Mouse (Mus musculus): Measurements from ENCODE around the gene Nr1d1.

Gene Nr1d1

DNA sequence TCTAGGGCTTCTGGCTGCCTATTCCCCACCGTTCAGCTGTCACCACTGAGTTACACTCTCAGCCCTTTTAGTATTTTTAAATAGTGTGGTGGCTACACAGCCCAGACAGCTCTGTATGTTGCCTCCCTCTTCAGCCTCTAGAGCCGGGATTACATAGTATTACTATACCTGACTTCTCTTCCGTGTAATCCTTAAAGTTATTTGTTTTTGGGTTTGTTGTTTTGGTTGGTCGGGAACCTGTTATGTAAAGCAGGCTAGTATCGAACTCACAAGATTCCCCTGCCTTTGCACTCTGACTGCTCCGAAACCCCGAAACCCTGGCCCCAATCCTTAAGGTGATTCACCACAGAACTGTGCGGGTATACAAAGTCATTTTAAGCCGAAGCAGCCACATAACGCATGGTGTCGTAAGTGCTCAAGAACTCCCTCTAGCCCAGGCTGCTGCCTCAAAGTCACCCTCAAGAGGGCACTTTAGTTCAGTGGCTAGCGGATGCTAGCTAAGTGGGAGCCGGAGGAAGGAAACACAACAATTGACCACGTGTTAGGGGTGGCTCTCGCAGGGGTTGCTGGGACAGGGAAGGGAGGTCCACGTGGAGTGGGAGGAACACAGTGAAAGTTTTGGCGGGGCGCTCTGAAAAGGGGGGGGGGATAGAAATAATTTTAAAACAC, 13.6 kb upstream of the Nr1d1 start:
- DNase-seq (ENCODE audit: low read depth, low spot score), result peak; percentile 98

- DNase-seq (ENCODE audit: low read depth, low spot score), result no peak
These were observed 13.0 kb upstream of the Nr1d1 start for GRCm38 (mm10) chr11:98788139-98788538.

DNA sequence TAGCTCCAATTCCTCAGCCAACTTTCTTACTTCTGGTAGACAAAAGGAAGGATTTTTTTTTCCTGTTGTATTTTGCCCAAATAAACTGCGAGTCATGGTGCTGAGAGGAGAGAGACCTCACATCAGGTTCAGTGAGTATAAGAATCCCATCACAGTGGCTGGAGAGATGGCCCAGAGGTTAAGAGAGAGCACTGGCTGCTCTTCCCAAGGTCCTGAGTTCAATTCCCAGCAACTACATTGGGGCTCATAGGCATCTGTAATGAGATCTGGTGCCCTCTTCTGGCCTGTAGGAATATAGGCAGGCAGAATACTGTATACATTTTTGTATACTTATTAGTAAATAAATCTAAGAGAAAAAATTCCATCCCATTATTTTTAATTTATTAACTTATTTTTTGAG, 12.6 kb upstream of the Nr1d1 start:
- no peak for DNase-seq (ENCODE audit: low read depth, low spot score)

DNA sequence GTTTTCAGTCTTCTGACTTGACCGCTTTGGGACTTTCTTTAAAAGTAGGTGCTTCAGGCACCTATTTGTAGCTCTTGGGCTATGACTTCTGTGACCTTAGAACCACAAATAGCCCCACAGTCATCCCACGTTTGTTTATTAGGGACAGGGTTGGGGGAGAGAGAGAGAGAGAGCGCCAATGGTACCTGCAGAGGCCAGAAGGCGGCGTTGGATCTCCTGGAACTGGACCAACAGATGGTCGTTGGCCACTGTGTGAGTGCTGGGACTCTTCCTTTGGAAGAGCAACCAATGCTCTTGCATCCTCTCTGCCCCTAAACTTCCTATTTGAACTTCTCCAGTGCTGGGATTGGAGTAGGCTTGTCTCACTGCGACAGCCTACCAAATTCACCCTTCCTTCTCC, 12.1 kb upstream of the Nr1d1 start:
- no peak for DNase-seq (ENCODE audit: low read depth, low spot score)

DNA sequence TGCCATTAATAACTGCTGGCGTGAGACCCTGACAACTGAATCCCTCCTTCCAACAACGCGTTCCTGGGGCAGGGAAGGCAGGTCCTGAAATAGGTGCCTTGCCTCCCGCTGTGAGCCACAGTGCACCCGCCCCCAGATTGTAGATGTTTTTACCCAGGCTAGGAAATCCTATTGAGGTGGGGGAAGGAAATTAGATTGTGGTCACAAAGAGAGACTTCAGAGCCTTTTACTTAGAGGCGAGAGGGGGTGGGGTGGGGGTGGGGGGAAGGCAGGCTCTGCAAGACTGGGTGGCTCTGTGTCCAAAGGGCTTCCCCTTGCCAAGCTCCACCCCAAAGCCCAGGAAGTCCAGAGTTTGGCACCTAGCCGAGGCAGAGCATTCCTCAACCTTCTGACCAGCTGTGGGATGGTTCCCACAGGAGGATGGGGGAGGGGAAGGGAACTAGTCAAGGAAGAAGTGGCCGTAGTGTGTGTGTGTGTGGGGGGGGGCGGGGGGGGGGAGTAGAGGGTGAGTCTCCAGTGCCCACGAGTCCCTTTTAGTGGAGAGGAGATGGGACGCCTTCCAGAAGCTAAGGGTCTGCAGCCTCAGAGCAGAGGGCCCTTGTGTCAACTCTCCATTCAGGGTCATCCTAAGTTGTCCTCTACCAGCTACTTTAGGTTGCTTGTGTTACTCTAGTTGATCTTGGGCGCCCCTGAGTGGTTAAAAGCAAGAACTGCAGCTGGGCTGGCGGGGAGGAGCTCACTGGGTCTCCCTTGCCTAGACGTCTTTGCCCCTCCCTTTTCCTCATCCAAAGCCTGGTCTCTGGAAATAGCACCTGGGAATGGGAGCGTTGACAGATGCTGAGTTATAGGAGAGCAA, 11.5 kb upstream of the Nr1d1 start:
- peak; percentile 96 for DNase-seq (ENCODE audit: low read depth, low spot score)

DNA sequence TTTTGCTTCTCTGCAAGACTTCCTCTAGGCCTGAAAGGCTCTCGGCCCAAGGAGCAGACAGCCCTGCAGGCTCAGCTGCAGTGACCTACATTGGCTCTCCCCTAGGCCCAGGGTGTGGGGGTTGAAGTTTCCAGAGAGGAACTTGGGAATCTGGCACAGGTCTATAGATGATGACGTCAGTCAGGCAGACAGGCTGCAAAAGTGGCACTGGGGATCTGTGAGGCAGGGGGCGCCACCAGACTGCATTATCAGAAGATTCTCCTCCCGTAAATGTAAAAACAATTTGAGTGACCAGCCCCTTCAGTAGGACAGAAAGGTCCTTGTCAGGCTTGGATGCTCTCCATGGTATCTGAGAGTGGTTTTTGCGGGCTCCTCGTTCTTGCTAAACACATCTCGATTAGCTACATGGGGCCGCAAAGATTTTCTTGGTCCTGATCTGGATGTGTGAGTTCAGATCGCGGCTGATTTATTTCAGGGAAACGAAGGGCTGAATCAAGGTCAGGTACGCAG, 10.7 kb upstream of the Nr1d1 start:
- peak; percentile 95 for DNase-seq (ENCODE audit: low read depth, low spot score)

DNA sequence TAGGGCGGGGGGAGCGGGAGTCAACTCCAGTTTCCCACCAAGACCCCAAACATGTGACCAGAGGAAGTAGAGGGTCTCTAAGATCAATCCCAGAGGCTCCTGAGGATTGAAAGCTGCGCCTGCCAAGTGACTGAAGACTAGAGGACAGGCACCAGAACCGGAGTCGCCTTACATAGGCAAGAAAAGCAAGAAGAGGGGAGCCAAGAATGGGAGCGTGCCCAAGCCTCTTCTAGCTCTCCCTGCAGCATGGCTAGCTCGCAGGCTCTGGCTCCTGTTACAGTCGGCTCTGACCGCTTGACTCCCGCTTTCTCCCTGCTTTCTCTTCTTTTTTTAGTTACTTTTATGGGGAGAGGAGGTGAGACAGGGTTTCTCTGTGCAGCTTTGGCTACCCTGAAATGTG, 10.1 kb upstream of the Nr1d1 start:
- no peak for DNase-seq (ENCODE audit: low read depth, low spot score)

DNA sequence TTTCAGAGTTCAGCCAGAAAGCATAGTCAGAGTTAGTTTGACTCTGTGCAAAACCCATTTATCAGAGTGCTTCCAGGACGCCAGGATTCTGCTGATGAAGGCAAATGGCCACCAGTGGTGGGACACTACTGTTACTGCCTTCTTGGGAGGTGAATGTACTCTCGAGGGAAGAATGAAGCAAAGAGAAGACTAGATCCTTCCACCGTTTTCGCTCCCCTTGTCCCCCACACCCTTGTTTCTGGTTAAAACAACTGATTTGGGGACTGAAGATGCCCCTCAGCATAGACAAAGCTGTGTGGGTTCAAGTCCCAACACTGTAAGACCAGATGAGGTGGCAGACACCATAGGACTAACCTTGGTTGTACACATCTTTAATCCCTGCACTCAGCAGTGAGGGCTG, 9.0 kb upstream of the Nr1d1 start:
- no peak for DNase-seq (ENCODE audit: low read depth, low spot score)

GRCm38 (mm10) chr11:98783236-98783696, 8.1 kb upstream of the Nr1d1 start:
- DNase-seq (ENCODE audit: low read depth, low spot score), result peak; percentile 99

GRCm38 (mm10) chr11:98782651-98783235, 7.6 kb upstream of the Nr1d1 start:
- DNase-seq (ENCODE audit: low read depth, low spot score), result no peak

DNA sequence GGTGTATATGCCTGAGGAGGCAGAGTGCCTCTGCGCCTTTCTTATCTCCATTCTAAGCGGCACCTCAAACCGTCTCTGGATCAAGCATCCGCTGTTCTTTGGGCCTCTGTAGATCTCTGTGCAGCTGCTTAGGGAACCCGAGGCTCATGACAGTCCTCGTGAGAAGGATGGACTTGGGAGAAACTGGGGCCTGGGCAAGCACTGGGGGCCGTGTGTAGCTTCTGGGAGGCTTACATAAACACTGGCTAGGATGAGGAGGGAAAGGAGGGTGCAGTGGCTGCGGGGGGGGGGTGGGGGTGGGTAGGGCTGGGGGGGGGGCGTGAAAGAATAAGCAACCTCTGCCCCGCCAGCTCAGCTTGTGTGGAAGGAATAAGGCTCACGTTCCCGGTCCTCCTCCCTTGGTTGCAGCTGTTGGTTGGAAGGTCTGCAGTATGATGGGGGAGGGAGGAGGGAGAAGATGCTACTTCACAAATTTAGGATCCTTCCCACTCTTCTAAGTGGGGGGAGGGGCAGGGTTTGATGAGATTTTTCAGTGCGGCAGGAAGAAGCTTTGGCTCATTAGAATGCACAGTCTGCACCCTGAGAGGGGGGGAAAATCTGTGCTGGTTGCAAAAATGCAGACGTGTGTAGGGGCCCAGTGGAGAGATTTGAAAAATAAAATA, 6.8 kb upstream of the Nr1d1 start:
- peak; percentile 95 for DNase-seq (ENCODE audit: low read depth, low spot score)

GRCm38 (mm10) chr11:98777888-98778287, 2.8 kb upstream of the Nr1d1 start:
- no peak for DNase-seq (ENCODE audit: low read depth, low spot score)

- DNase-seq (ENCODE audit: low read depth, low spot score), result peak; percentile 56
These were observed 1.9 kb upstream of the Nr1d1 start for GRCm38 (mm10) chr11:98776843-98777590.

DNA sequence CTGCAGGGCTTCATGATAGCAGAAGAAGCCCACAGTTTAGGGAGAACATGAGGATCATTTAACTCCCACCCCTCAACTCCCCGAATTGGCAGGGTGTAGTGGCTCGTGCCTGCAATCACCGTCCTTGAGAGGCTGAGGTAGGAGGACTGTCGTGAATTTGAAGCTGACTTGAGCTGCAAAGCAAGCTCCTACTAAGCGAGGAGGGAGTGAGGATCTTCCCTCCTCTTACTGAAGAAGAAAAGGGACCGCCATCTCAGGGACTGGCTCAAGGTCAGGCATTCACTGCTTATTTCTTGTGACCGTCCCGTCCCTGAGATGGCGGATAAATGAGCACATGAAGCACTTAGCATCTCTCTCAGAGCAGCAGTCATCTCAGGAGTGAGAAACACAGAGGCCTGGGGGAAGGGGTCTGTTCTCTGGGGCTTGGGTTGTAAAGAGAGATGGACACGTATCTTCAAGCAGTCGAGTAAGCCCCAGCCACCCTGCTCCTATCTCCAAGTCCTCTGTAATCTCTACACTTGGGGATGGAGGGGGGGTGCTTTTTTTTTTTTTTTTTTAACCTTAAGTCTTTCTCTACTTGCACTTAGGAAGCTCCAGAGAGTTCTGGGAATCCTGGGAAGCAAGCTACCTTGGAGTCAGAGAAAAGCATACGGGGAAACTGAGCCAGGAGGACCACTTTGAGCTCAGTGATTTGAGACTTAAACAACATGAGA, 1.1 kb upstream of the Nr1d1 start:
- DNase-seq (ENCODE audit: low read depth, low spot score), result no peak

DNA sequence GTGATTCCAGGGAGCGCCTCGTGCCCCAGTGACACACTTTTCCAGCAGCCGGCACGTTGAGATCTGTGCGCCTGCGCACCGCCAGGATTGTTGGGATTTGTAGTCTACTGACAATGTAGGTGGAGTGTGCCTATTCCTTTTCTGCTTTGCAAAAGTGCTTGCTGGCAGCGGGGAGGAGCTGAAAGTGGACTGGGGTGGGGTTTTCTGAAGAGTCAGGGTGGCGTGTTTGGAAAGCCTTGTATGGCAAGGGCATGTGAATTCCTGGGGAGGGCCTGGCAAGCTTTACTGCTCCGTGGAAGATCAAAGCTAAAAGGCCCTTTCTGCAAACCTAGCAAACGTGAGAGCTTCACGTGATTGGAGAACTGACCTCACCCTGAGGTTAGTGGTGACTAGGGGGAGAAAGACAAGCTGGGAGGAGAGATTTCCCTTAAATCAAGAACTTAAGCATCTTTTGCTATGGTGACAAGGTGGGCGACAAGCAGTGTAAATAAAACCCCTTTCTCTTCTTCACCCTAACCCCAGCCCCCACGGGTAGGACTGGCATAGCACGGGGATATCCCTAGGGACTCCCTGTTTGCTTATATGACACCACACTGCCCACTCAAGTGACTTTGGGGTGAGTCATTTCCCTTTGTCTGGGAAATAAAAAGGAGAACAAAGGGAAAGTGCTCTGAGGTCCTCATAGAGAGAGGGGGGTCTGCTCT, 367 bp upstream of the Nr1d1 start:
- DNase-seq (ENCODE audit: low read depth, low spot score), result peak; percentile 99

DNA sequence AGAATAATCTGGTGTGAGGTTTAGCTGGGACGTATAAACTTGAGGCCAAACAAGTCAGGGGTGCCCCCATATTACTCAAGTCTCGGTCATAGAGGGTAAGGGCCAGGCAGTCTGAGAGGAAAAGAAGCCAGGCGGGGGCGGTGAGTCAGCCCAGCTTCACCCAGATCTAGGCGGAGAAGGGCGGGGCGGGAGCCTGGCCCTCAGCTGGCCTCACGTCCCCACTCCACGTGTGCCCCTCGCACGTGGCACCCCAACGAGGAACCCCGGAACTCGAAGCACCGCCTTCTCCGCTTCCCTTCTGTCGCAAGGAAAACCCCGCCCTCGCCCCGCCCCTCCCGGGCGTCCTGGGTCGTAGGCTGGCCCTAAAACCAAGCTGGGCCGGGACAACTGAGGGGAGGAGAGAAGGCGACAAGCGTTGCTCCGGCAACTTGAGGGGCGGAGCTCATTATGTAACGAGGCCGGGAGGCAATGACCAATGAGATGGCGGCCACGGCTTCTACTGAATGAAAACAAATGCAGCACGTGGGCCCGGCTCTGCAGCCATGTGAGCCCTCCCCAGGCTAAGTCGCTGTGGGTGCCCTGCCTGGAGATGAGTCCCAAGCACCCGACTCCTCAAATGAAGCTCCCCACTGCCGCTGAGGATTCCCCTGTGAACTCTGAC, 1.4 kb downstream of the Nr1d1 start:
- DNase-seq (ENCODE audit: low read depth, low spot score), result peak; percentile 100

GRCm38 (mm10) chr11:98772667-98773171, 2.4 kb downstream of the Nr1d1 start:
- DNase-seq (ENCODE audit: low read depth, low spot score), result peak; percentile 80

DNA sequence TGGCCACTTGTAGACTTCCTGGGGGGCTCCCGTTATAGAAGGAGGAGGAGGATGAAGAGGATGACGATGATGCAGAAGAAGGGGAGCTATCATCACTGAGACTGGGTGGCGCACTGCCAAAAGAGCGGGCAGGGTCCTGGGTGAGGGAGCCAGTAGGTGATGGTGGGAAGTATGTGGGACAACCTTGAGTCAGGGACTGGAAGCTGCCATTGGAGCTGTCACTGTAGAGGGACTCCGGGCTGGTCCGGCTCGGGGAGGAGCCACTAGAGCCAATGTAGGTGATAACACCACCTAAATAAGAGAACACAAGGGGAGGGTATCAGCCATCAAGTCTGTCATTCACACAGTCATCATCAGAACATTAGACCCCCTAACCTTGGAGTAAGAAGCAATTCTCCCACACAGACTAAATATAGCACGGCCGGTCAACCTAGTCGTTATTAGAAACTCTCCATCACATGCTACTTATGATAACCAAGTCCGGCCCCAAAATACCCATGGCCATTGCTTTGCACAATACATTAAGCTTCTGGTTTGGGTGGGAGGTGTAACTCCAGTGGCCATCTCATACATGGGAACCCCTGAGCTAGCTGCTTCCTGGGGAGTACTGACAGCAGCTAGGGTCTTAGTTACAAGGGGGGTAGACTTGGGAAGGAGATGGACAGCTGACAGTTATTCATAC, 3.1 kb downstream of the Nr1d1 start:
- no peak for DNase-seq (ENCODE audit: low read depth, low spot score)

GRCm38 (mm10) chr11:98771131-98771530, 4.0 kb downstream of the Nr1d1 start:
- DNase-seq (ENCODE audit: low read depth, low spot score), result no peak
